Mouse (Mus musculus): ENCODE data around the gene Gm49318.

- TF ChIP-seq POLR2A (IDR thresholded peaks at IDR 0.05; ENCODE audit: borderline replicate concordance, extremely low read depth, insufficient read depth, insufficient read length, poor library complexity, severe bottlenecking) = no peak
- no peak for TF ChIP-seq CTCF (IDR thresholded peaks at IDR 0.05; ENCODE audit: borderline replicate concordance, extremely low read depth, insufficient read depth, insufficient read length)
Observed at GRCm38 (mm10) chr9:22086012-22086411, 15.0 kb upstream of the Gm49318 start.

Data from brain, embryonic 14.5 days (tissue).